Mouse (Mus musculus) brain, embryonic 14.5 days (tissue): Measurements from ENCODE around the gene Bend5.

Experiments used
- CTCF ChIP-seq: fragments of 200-500 bp; IDR thresholded peaks from 2 replicates; pipeline ENCODE4 v1.5.1; 2012; ENCODE audit warnings: inconsistent platforms, mild to moderate bottlenecking, moderate library complexity, borderline replicate concordance; ENCODE audit not compliant: insufficient read depth, insufficient read length; ENCODE audit errors: extremely low read depth
- POLR2A ChIP-seq: fragments of 200-500 bp; IDR thresholded peaks from 2 replicates; pipeline ENCODE4 v1.6.1; 2012; ENCODE audit warnings: mild to moderate bottlenecking, inconsistent platforms, borderline replicate concordance; ENCODE audit not compliant: poor library complexity, insufficient read depth, insufficient read length, severe bottlenecking; ENCODE audit errors: extremely low read depth

- TF ChIP-seq POLR2A: no peak
- no peak for TF ChIP-seq CTCF
Measured at GRCm38 (mm10) chr4:111419476-111419875, 4.7 kb downstream of the Bend5 start.
